15 mouse cellular contexts compared by ENCODE assay signal in the genomic region with DNA sequence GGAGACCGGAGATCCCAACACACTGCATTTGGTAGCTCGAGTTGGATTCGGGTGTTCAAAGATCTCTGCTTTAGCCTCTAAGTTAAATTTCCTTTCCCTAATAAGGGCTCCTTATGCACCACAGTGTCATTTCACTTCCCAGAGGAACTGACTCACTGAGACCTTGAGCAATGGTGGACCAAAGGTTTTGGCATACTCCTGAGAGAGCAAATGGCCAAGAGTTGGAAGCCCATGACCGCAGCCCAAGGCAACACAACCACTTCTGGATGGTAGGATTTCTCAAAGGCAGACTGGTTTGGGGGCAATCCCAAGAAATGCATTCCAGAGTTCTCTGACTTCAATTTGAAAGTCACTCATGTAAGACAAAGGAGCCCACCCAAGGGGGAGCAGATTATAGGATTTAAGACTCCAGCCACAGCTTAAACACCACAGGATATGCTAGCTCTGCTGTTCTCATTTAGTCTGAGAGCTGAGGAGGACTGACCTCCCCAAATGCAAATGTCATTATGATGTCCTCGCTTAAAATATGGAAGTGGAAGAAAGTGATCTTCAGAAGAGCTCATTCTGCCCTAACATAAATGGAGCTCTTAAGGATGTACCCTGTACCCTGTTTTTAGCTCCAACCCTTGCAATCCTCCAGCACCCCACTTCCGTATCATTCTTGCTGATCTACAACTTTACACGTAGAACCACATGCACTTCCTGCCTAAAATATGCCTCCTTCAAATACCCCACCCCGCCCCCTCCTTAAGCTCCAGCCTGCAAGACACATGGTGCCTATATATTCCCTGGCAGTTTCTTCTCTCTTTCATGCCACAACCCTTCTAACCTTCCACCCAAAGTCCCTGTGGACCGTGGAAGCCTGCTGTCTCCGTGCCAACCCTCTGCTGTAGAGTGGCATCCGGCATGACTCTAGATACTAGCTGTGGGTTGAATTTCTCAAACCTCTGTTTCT.
DNase-seq lines count a peak whose midpoint lies in the region; ATAC-seq and TF ChIP-seq lines count a peak whose summit lies in the region.
"Had no signal": no experiment of that assay in that cellular context is flagged by ENCODE, and none has a peak within 500 bp of the region (broad histone marks: within the 10 kb centered on the region; RNA-seq: fewer than 3 reads in every experiment).

No protein-coding gene starts in this region.

- H3K4me3 ChIP-seq in embryonic facial prominence, embryonic 13.5 days, result no peak overlapping the region
- no peak overlapping the region for H3K4me3 ChIP-seq in forebrain, embryonic 11.5 days (ENCODE audit: low read depth, low read length)
- no peak overlapping the region for H3K4me3 ChIP-seq in hindbrain, postnatal 0 days (ENCODE audit: low read length)
- H3K4me3 ChIP-seq: erythroblast, embryonic 14.5 days; heart, embryonic 12.5 days; neural tube, embryonic 15.5 days had no signal

- peak; percentile 65 for DNase-seq in 3T3-L1 (ENCODE audit: low read depth, low spot score)
- peak; percentile 40 to 54 for DNase-seq in thymus, adult 18-20 months
- no peak for DNase-seq in gastrocnemius, postnatal 4 days (ENCODE audit: low spot score in 2 of 2)
- no peak for DNase-seq in forebrain, embryonic 11.5 days (ENCODE audit: low spot score)
- DNase-seq in hindbrain, postnatal 0 days (ENCODE audit: low spot score), result no peak
- DNase-seq: cerebellum, postnatal 36 days; kidney, adult 2 months; liver, postnatal 0 days; right cerebral cortex, adult 18-20 months had no signal

- peak; percentile 71 for ATAC-seq in CD4-positive, CD25-positive, alpha-beta regulatory T cell, adult 4 months
- no peak for ATAC-seq in embryonic facial prominence, embryonic 13.5 days (ENCODE audit: insufficient number of reproducible peaks, insufficient read depth, low FRiP score, low TSS enrichment, low read depth)
- ATAC-seq in forebrain, embryonic 11.5 days (replicated peaks; ENCODE audit: low FRiP score), result no peak
- no peak for ATAC-seq in hindbrain, postnatal 0 days
- ATAC-seq: liver, postnatal 0 days; midbrain, embryonic 16.5 days had no signal

- no peaks in the 10 kb centered on the region for H3K36me3 ChIP-seq in embryonic facial prominence, embryonic 13.5 days
- H3K36me3 ChIP-seq in forebrain, embryonic 11.5 days (ENCODE audit: control insufficient read depth, insufficient read depth, low read length), result no peaks in the 10 kb centered on the region
- no peaks in the 10 kb centered on the region for H3K36me3 ChIP-seq in hindbrain, postnatal 0 days (ENCODE audit: insufficient read depth, low read length)
- H3K36me3 ChIP-seq: heart, embryonic 12.5 days; neural tube, embryonic 15.5 days had no signal

- no peak overlapping the region for H3K4me2 ChIP-seq in embryonic facial prominence, embryonic 13.5 days
- no peak overlapping the region for H3K4me2 ChIP-seq in forebrain, embryonic 11.5 days (ENCODE audit: low read depth, low read length, severe bottlenecking)
- H3K4me2 ChIP-seq in hindbrain, postnatal 0 days (ENCODE audit: low read depth, low read length), result no peak overlapping the region
- H3K4me2 ChIP-seq: heart, embryonic 12.5 days; neural tube, embryonic 15.5 days had no signal

- 66% methylated on average over 11 of the region's 11 CpGs for WGBS in embryonic facial prominence, embryonic 13.5 days
- WGBS in forebrain, embryonic 11.5 days, result 79% methylated on average over 11 of the region's 11 CpGs
- 75% methylated on average over 11 of the region's 11 CpGs for WGBS in hindbrain, postnatal 0 days

- peak overlapping the region; percentile 68 for H3K27ac ChIP-seq in embryonic facial prominence, embryonic 13.5 days
- no peak overlapping the region for H3K27ac ChIP-seq in forebrain, embryonic 11.5 days (ENCODE audit: low read depth, low read length)
- no peak overlapping the region for H3K27ac ChIP-seq in hindbrain, postnatal 0 days
- H3K27ac ChIP-seq: neural tube, embryonic 15.5 days had no signal

- TF ChIP-seq CTCF in hindbrain, postnatal 0 days (IDR thresholded peaks at IDR 0.05; ENCODE audit: low read depth), result no peak

- no peaks in the 10 kb centered on the region for H3K9me3 ChIP-seq in embryonic facial prominence, embryonic 13.5 days
- no peaks in the 10 kb centered on the region for H3K9me3 ChIP-seq in forebrain, embryonic 11.5 days (ENCODE audit: control insufficient read depth, low read length)
- no peaks in the 10 kb centered on the region for H3K9me3 ChIP-seq in hindbrain, postnatal 0 days (ENCODE audit: low read length)
- H3K9me3 ChIP-seq: heart, embryonic 12.5 days; neural tube, embryonic 15.5 days had no signal

- H3K9ac ChIP-seq in embryonic facial prominence, embryonic 13.5 days, result no peak overlapping the region
- no peak overlapping the region for H3K9ac ChIP-seq in forebrain, embryonic 11.5 days (ENCODE audit: low read length)
- H3K9ac ChIP-seq in hindbrain, postnatal 0 days (replicated peaks; ENCODE audit: low read length), result no peak overlapping the region
- H3K9ac ChIP-seq: heart, embryonic 12.5 days; liver, postnatal 0 days; neural tube, embryonic 15.5 days had no signal

- no peaks in the 10 kb centered on the region for H3K27me3 ChIP-seq in embryonic facial prominence, embryonic 13.5 days
- no peaks in the 10 kb centered on the region for H3K27me3 ChIP-seq in forebrain, embryonic 11.5 days (ENCODE audit: control insufficient read depth, insufficient read depth, low read length)
- no peaks in the 10 kb centered on the region for H3K27me3 ChIP-seq in hindbrain, postnatal 0 days (ENCODE audit: insufficient read depth, low read length)
- H3K27me3 ChIP-seq: heart, embryonic 12.5 days; neural tube, embryonic 15.5 days had no signal

- H3K4me1 ChIP-seq in embryonic facial prominence, embryonic 13.5 days, result peaks cover 36% of the 10 kb centered on the region
- peaks cover 2% of the 10 kb centered on the region; the same call in 1 of the 2 replicates for H3K4me1 ChIP-seq in forebrain, embryonic 11.5 days (replicated peaks; ENCODE audit: control insufficient read depth, insufficient read depth, low read length)
- H3K4me1 ChIP-seq in hindbrain, postnatal 0 days (ENCODE audit: insufficient read depth, low read length), result peaks cover 6% of the 10 kb centered on the region; the same call in 1 of the 2 replicates

Comparison
In these comparisons a context has a peak if more than half of its experiments do, and no peak if none do; other contexts are left out.
1. DNase-seq: peak in 3T3-L1 (single experiment) and thymus, adult 18-20 months (2 of 2); none in gastrocnemius, postnatal 4 days (0 of 2), forebrain, embryonic 11.5 days (single experiment) and hindbrain, postnatal 0 days (single experiment).